Mouse (Mus musculus): ENCODE results near the gene C2cd4a. TPM values are rescaled to one million over a fixed set of nuclear protein-coding genes. Genes with fewer than 3 reads are reported as not detected.

The C2cd4a gene
- polyA plus RNA-seq (2012; rRNA removed; ENCODE audit: low replicate concordance) = 0.34 and 1.6 TPM in 2 replicates

GRCm38 (mm10) chr9:67832046-67832605 is at the start of gene C2cd4a:
TSS of gene C2cd4a (minus strand) at chr9:67832330.

GRCm38 (mm10) chr9:67839981-67840859 is 8.1 kb upstream of the C2cd4a start, which contains the start of gene Vps13c:
TSS of gene Vps13c (plus strand) at chr9:67840396.

Other genes with a start within 250 kb of the C2cd4a start
- 0.20 and 1.7 TPM in 2 replicates for gene C2cd4b, start 72.9 kb downstream of the C2cd4a start, polyA plus RNA-seq (2012; rRNA removed; ENCODE audit: low replicate concordance)
- gene Vps13c, start 8.1 kb upstream of the C2cd4a start, polyA plus RNA-seq (2012; rRNA removed; ENCODE audit: low replicate concordance) = 4.7 and 8.6 TPM in 2 replicates

All from mammary gland, adult 2 months (tissue).